Mouse (Mus musculus) skeletal muscle tissue, postnatal 0 days (tissue): Measurements from ENCODE around the gene Ccl2. TPM values are rescaled to one million over a fixed set of nuclear protein-coding genes. Genes with fewer than 3 reads are reported as not detected.

Source experiments
- polyA plus RNA-seq: library from polyadenylated mRNA; unstranded; fragments of >200 nt; fragmentation: Nextera tagmentation; extraction: Ambion mirVana; gene quantifications from 2 replicates; pipeline ENCODE4 v1.2.1, GENCODE M21; 2015

Ccl2 gene
- 10.1 and 13.4 TPM in 2 replicates for polyA plus RNA-seq

DNA sequence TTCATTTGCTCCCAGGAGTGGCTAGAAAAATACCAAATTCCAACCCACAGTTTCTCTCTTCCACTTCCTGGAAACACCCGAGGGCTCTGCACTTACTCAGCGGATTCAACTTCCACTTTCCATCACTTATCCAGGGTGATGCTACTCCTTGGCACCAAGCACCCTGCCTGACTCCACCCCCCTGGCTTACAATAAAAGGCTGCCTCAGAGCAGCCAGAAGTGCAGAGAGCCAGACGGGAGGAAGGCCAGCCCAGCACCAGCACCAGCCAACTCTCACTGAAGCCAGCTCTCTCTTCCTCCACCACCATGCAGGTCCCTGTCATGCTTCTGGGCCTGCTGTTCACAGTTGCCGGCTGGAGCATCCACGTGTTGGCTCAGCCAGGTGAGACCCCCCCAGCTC, at the start of gene Ccl2:
TSS of gene Ccl2 (plus strand) at position 216 of the 400 bp plus-strand sequence.

DNA sequence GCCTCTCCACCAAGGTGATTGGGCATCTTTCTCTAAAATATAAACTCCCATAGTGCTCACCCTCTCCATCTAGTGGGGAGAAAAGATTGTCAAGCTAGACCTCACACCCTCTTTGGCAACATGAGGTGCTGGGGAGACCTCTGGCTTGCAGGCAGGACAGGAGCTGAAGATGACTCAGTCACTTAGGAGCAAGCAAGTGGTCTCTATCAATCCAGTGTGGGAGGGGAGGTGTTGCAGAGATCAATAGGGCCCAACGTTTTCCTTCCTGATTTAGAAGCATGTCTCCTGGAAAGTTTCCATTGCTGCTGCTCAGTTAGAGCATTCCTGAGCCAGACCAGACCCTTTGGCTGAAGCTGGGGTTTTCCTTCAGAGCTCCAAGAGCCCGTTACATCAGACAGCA, 3.2 kb downstream of the Ccl2 start, which contains the start of gene Gm17268:
TSS of gene Gm17268 (minus strand) at position 28 of the 400 bp plus-strand sequence.

DNA sequence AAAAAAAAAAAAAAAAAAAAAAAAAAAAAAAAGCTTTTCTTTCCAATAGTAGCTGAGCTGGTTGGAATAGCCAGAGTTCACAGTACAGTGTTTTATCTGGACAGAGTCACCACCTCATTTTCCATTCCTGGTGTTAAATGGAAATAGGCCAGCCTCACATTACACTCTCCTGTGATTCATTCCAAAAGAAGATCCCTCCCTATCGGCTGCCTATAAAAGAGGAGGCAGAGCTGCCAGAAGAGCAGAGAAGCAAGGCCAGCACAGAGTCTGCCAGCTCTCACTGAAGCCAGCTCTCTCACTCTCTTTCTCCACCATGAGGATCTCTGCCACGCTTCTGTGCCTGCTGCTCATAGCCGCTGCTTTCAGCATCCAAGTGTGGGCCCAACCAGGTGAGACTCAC, 10.1 kb downstream of the Ccl2 start, which contains the start of gene Ccl7:
TSS of gene Ccl7 (plus strand) at position 242 of the 400 bp plus-strand sequence.

DNA sequence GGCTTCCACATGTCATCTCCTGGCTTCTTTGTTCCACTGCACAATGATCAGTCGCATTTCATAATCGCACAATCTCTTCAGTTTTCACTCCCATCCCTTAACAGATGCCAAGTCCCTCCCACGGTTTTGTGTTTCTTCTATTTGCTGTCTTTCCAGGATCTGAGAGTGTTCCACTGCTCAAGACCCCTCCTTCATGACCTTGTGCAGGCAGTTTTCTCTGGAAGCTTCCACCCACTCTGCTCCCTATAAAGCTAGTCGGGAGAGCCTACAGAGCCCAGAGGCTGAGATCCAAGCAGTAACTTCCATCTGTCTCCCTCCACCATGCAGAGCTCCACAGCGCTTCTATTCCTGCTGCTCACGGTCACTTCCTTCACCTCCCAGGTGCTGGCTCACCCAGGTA, 22.3 kb downstream of the Ccl2 start, which contains the start of gene Ccl11:
TSS of gene Ccl11 (plus strand) at position 178 of the 400 bp plus-strand sequence.

Other genes starting within 250 kb of the Ccl2 start
- gene 5530401A14Rik, start 174.9 kb upstream of the Ccl2 start, polyA plus RNA-seq: not detected in 2 replicates
- 0.05 TPM in 1 of 2 replicates, not detected in the other for gene Asic2, start 67.1 kb upstream of the Ccl2 start, polyA plus RNA-seq
- not detected in 2 replicates for gene Gm17268, start 3.0 kb downstream of the Ccl2 start, polyA plus RNA-seq
- gene Ccl7, start 10.1 kb downstream of the Ccl2 start, polyA plus RNA-seq: 6.5 and 10.2 TPM in 2 replicates
- gene Ccl11, start 22.3 kb downstream of the Ccl2 start, polyA plus RNA-seq: 5.2 and 9.9 TPM in 2 replicates
- gene Ccl12, start 66.3 kb downstream of the Ccl2 start, polyA plus RNA-seq: 11.0 and 12.8 TPM in 2 replicates
- gene Ccl8, start 79.6 kb downstream of the Ccl2 start, polyA plus RNA-seq: 0.85 and 2.6 TPM in 2 replicates